Mouse (Mus musculus): Measurements from ENCODE around the gene Agbl2. TPM values are rescaled to one million over a fixed set of nuclear protein-coding genes. Genes with fewer than 3 reads are reported as not detected.
A peak's percentile ranks its signal among the peaks of the same experiment; 100 is the strongest.

The Agbl2 gene
- polyA plus RNA-seq, 1 experiment from 2014 or later, result 0.17 TPM

- H3K9me3 ChIP-seq, result no peaks in the 10 kb centered on the region
- no peaks in the 10 kb centered on the region for H3K36me3 ChIP-seq
- peaks cover 24% of the 10 kb centered on the region for H3K4me1 ChIP-seq (replicated peaks)
- peaks cover 2% of the 10 kb centered on the region; the same call in 1 of the 2 replicates for H3K27me3 ChIP-seq
- H3K27ac ChIP-seq (replicated peaks), result no peak overlapping the region
- ATAC-seq (ENCODE audit: low read depth), result no peak
- H3K9ac ChIP-seq, result no peak overlapping the region
- no peak overlapping the region for H3K4me3 ChIP-seq
- H3K4me2 ChIP-seq, result no peak overlapping the region
Observed at GRCm38 (mm10) chr2:90879419-90879818, 96.9 kb downstream of the Agbl2 start.

GRCm38 (mm10) chr2:90880144-90880785 lies 97.7 kb downstream of the Agbl2 start:
- H3K27me3 ChIP-seq, result peaks cover 10% of the 10 kb centered on the region; the same call in 1 of the 2 replicates
- no peaks in the 10 kb centered on the region for H3K36me3 ChIP-seq
- no peaks in the 10 kb centered on the region for H3K9me3 ChIP-seq
- no peak overlapping the region for H3K4me3 ChIP-seq
- H3K9ac ChIP-seq, result no peak overlapping the region; the same call in 1 of the 2 replicates
- ATAC-seq (ENCODE audit: low read depth), result 0 out of 2 replicates have a peak, but pooled peaks have one; percentile 10
- H3K4me1 ChIP-seq (replicated peaks), result peaks cover 31% of the 10 kb centered on the region
- 28% methylated on average over 6 of the region's 6 CpGs for WGBS
- peak overlapping the region; percentile 64 for H3K27ac ChIP-seq (replicated peaks)
- H3K4me2 ChIP-seq, result no peak overlapping the region

GRCm38 (mm10) chr2:90881824-90882223 lies 99.3 kb downstream of the Agbl2 start:
- H3K9ac ChIP-seq, result no peak overlapping the region
- H3K9me3 ChIP-seq, result no peaks in the 10 kb centered on the region
- no peak for ATAC-seq (ENCODE audit: low read depth)
- peaks cover 22% of the 10 kb centered on the region for H3K27me3 ChIP-seq
- no peak overlapping the region for H3K4me2 ChIP-seq
- WGBS, result 82% methylated on average over 2 of the region's 2 CpGs
- no peak overlapping the region for H3K27ac ChIP-seq (replicated peaks)
- no peak overlapping the region for H3K4me3 ChIP-seq
- no peaks in the 10 kb centered on the region for H3K36me3 ChIP-seq
- H3K4me1 ChIP-seq (replicated peaks), result peaks cover 41% of the 10 kb centered on the region

Other genes with a start within 250 kb of the Agbl2 start
- gene Ptprj, start 202.1 kb upstream of the Agbl2 start, polyA plus RNA-seq (2015; fragmentation: Nextera tagmentation; extraction: Ambion mirVana), result 4.2 and 4.4 TPM in 2 replicates
- 26.2 and 33.9 TPM in 2 replicates for gene Nup160, start 105.5 kb upstream of the Agbl2 start, polyA plus RNA-seq (2015; fragmentation: Nextera tagmentation; extraction: Ambion mirVana)
- gene Fnbp4, start 37.4 kb upstream of the Agbl2 start, polyA plus RNA-seq (2015; fragmentation: Nextera tagmentation; extraction: Ambion mirVana), result 103 and 104 TPM in 2 replicates
- 257 and 263 TPM in 2 replicates for gene Mtch2, start 64.4 kb downstream of the Agbl2 start, polyA plus RNA-seq (2015; fragmentation: Nextera tagmentation; extraction: Ambion mirVana)
- 94.0 and 113 TPM in 2 replicates for gene C1qtnf4, start 103.1 kb downstream of the Agbl2 start, polyA plus RNA-seq (2015; fragmentation: Nextera tagmentation; extraction: Ambion mirVana)
- 51.2 and 51.6 TPM in 2 replicates for gene Kbtbd4, start 122.0 kb downstream of the Agbl2 start, polyA plus RNA-seq (2015; fragmentation: Nextera tagmentation; extraction: Ambion mirVana)
- gene Ndufs3, start 122.1 kb downstream of the Agbl2 start, polyA plus RNA-seq (2015; fragmentation: Nextera tagmentation; extraction: Ambion mirVana), result 211 and 216 TPM in 2 replicates
- 104 and 112 TPM in 2 replicates for gene Celf1, start 157.7 kb downstream of the Agbl2 start, polyA plus RNA-seq (2015; fragmentation: Nextera tagmentation; extraction: Ambion mirVana)

All from neural tube, embryonic 13.5 days (tissue).